Comparison of ENCODE assay signal across 19 mouse cellular contexts in genomic region chr8:126685365-126685764, GRCm38 (mm10).
DNase-seq lines count a peak whose midpoint lies in the region; ATAC-seq and TF ChIP-seq lines count a peak whose summit lies in the region.
"Had no signal": no experiment of that assay in that cellular context is flagged by ENCODE, and none has a peak within 500 bp of the region (broad histone marks: within the 10 kb centered on the region; RNA-seq: fewer than 3 reads in every experiment).

No protein-coding gene starts in this region.

- TF ChIP-seq POLR2A in liver, adult 2 months (IDR thresholded peaks at IDR 0.05; ENCODE audit: extremely low read depth, insufficient read depth, low read length): no peak

- no peaks in the 10 kb centered on the region for H3K9me3 ChIP-seq in liver, embryonic 12.5 days (replicated peaks)
- H3K9me3 ChIP-seq in embryonic facial prominence, embryonic 10.5 days: no peaks in the 10 kb centered on the region

- H3K79me2 ChIP-seq in liver, adult 2 months (ENCODE audit: control insufficient read depth, insufficient read depth, low read length): no peaks in the 10 kb centered on the region

- peaks cover 7% of the 10 kb centered on the region; the same call in 1 of the 2 replicates for H3K4me1 ChIP-seq in liver, adult 2 months (ENCODE audit: control insufficient read depth, insufficient read depth, low read length)
- H3K4me1 ChIP-seq in liver, embryonic 12.5 days: peaks cover 13% of the 10 kb centered on the region
- peaks cover 27% of the 10 kb centered on the region for H3K4me1 ChIP-seq in embryonic facial prominence, embryonic 10.5 days

- H3K9ac ChIP-seq in liver, adult 2 months (ENCODE audit: low read depth, low read length): no peak overlapping the region
- no peak overlapping the region for H3K9ac ChIP-seq in liver, embryonic 12.5 days
- H3K9ac ChIP-seq: forebrain, postnatal 0 days; limb, embryonic 13.5 days; liver, postnatal 0 days had no signal

- H3K4me3 ChIP-seq in liver, adult 2 months (ENCODE audit: insufficient read depth, low read depth, low read length): no peak overlapping the region
- H3K4me3 ChIP-seq in liver, embryonic 12.5 days: no peak overlapping the region
- no peak overlapping the region for H3K4me3 ChIP-seq in embryonic facial prominence, embryonic 10.5 days
- H3K4me3 ChIP-seq: limb, embryonic 13.5 days had no signal

- no peaks in the 10 kb centered on the region for H3K36me3 ChIP-seq in liver, adult 2 months (ENCODE audit: control insufficient read depth, insufficient read depth, low read length)
- H3K36me3 ChIP-seq in liver, embryonic 12.5 days: no peaks in the 10 kb centered on the region
- no peaks in the 10 kb centered on the region for H3K36me3 ChIP-seq in embryonic facial prominence, embryonic 10.5 days (replicated peaks)
- H3K36me3 ChIP-seq: limb, embryonic 13.5 days had no signal

- peak; percentile 27 to 44 for DNase-seq in adrenal gland, postnatal 36 days
- no peak for DNase-seq in adrenal gland, postnatal 14 days
- DNase-seq in liver, adult 2 months (ENCODE audit: extremely low read depth, low read depth, low spot score): peak; percentile 72
- DNase-seq in embryonic facial prominence, embryonic 10.5 days (ENCODE audit: low spot score): no peak
- DNase-seq in gonadal fat pad, adult 2 months (ENCODE audit: low read depth): peak; percentile 93
- DNase-seq in cerebellum, adult 11-12 months: no peak
- no peak for DNase-seq in layer of hippocampus, adult 9-10 months (ENCODE audit: low spot score)
- DNase-seq: cerebellum, adult 2 months; forebrain, postnatal 0 days; gastrocnemius, postnatal 14 days; kidney, adult 11 months; kidney, postnatal 25 days; layer of hippocampus, adult 9-11 months; liver, postnatal 0 days; thymus, adult 18-20 months had no signal

- no peak for TF ChIP-seq CTCF in liver, adult 2 months (IDR thresholded peaks at IDR 0.05; ENCODE audit: low read depth, low read length)

- 39% methylated on average over 6 of the region's 6 CpGs for WGBS in liver, adult 2 months
- WGBS in liver, embryonic 12.5 days (ENCODE audit: insufficient replicate concordance): 65% methylated on average over 6 of the region's 6 CpGs
- WGBS in embryonic facial prominence, embryonic 10.5 days: 54% methylated on average over 6 of the region's 6 CpGs

- no peak overlapping the region for H3K4me2 ChIP-seq in liver, embryonic 12.5 days
- H3K4me2 ChIP-seq: limb, embryonic 13.5 days; midbrain, embryonic 11.5 days had no signal

- no peak for ATAC-seq in liver, embryonic 12.5 days
- ATAC-seq: forebrain, postnatal 0 days; hindbrain, postnatal 0 days; liver, postnatal 0 days had no signal

- H3K27me3 ChIP-seq in liver, adult 2 months (ENCODE audit: control insufficient read depth, insufficient read depth, low read length): no peaks in the 10 kb centered on the region
- H3K27me3 ChIP-seq in liver, embryonic 12.5 days (replicated peaks): no peaks in the 10 kb centered on the region
- no peaks in the 10 kb centered on the region for H3K27me3 ChIP-seq in embryonic facial prominence, embryonic 10.5 days (replicated peaks; ENCODE audit: low read depth, poor library complexity, severe bottlenecking)
- H3K27me3 ChIP-seq: limb, embryonic 13.5 days had no signal

- H3K27ac ChIP-seq in liver, adult 2 months (replicated peaks; ENCODE audit: insufficient read depth, low read depth, low read length): no peak overlapping the region
- H3K27ac ChIP-seq in liver, embryonic 12.5 days: no peak overlapping the region
- 0 out of 2 replicates have a peak overlapping the region, but pooled peaks have one; percentile 30 for H3K27ac ChIP-seq in embryonic facial prominence, embryonic 10.5 days (replicated peaks)
- H3K27ac ChIP-seq: hindbrain, postnatal 0 days; limb, embryonic 13.5 days had no signal

Comparison
In these comparisons a context has a peak if more than half of its experiments do, and no peak if none do; other contexts are left out.
1. DNase-seq: peak in adrenal gland, postnatal 36 days (2 of 2), liver, adult 2 months (single experiment) and gonadal fat pad, adult 2 months (single experiment); none in adrenal gland, postnatal 14 days (single experiment), embryonic facial prominence, embryonic 10.5 days (single experiment), cerebellum, adult 11-12 months (single experiment) and layer of hippocampus, adult 9-10 months (single experiment).